Mouse (Mus musculus): Measurements from ENCODE around the gene Stx6. TPM values are rescaled to one million over a fixed set of nuclear protein-coding genes. Genes with fewer than 3 reads are reported as not detected.
A peak's percentile ranks its signal among the peaks of the same experiment; 100 is the strongest.

The Stx6 gene
- polyA plus RNA-seq, 1 experiment, result 26.0 TPM

GRCm38 (mm10) chr1:155248041-155248440 lies 89.5 kb downstream of the Stx6 start:
- Histone ChIP-seq H3K4me2 (ENCODE audit: low read depth) (no peak overlapping the region), H3K36me3 (ENCODE audit: control insufficient read depth, insufficient read depth) (no peaks in the 10 kb centered on the region), H3ac (ENCODE audit: control insufficient read depth, insufficient read length) (no peak overlapping the region), H3K4me3 (no peak overlapping the region), H3K79me2 (ENCODE audit: control insufficient read depth, insufficient read depth) (no peaks in the 10 kb centered on the region), H3K27me3 (ENCODE audit: control insufficient read depth, insufficient read depth, insufficient read length) (no peaks in the 10 kb centered on the region)
- no peak for TF ChIP-seq TCF3 (IDR thresholded peaks at IDR 0.05; ENCODE audit: insufficient read length, low read depth)
- no peak for TF ChIP-seq POLR2AphosphoS2 (IDR thresholded peaks at IDR 0.05; ENCODE audit: insufficient read length, low read depth)
- TF ChIP-seq POLR2A (IDR thresholded peaks at IDR 0.05; ENCODE audit: insufficient read length, low read depth), result no peak
- no peak for TF ChIP-seq MYOG (IDR thresholded peaks at IDR 0.05; ENCODE audit: control insufficient read depth in 1 of 3, insufficient read depth in 1 of 3, insufficient read length in 2 of 3, low read depth in 2 of 3)
- TF ChIP-seq REST (IDR thresholded peaks at IDR 0.05; ENCODE audit: insufficient read depth, insufficient read length), result no peak
- no peak for TF ChIP-seq TCF12 (IDR thresholded peaks at IDR 0.05; ENCODE audit: insufficient read depth, poor library complexity, severe bottlenecking)
- TF ChIP-seq CEBPB (IDR thresholded peaks at IDR 0.05; ENCODE audit: insufficient read depth, poor library complexity, severe bottlenecking), result no peak
- TF ChIP-seq SRF (IDR thresholded peaks at IDR 0.05; ENCODE audit: control insufficient read depth, insufficient read length, low read depth), result no peak
- TF ChIP-seq E2F4 (IDR thresholded peaks at IDR 0.05; ENCODE audit: insufficient read depth), result no peak
- TF ChIP-seq USF1 (IDR thresholded peaks at IDR 0.05; ENCODE audit: low read depth), result no peak
- TF ChIP-seq MAX (IDR thresholded peaks at IDR 0.05; ENCODE audit: low read depth), result no peak
- TF ChIP-seq MYOD1 (IDR thresholded peaks at IDR 0.05; ENCODE audit: control insufficient read depth in 1 of 3, insufficient read length in 2 of 3, low read depth in 2 of 3), result no peak

- H3K36me3 ChIP-seq (ENCODE audit: control insufficient read depth, insufficient read depth), result no peaks in the 10 kb centered on the region
- no peak overlapping the region for H3ac ChIP-seq (ENCODE audit: control insufficient read depth, insufficient read length)
- peak overlapping the region; percentile 22 for H3K4me2 ChIP-seq (ENCODE audit: low read depth)
- H3K79me2 ChIP-seq (ENCODE audit: control insufficient read depth, insufficient read depth), result no peaks in the 10 kb centered on the region
- H3K4me3 ChIP-seq, result no peak overlapping the region
- H3K27me3 ChIP-seq (ENCODE audit: control insufficient read depth, insufficient read depth, insufficient read length), result no peaks in the 10 kb centered on the region
- no peak for TF ChIP-seq REST (IDR thresholded peaks at IDR 0.05; ENCODE audit: insufficient read depth, insufficient read length)
- no peak for TF ChIP-seq SRF (IDR thresholded peaks at IDR 0.05; ENCODE audit: control insufficient read depth, insufficient read length, low read depth)
- TF ChIP-seq USF1 (IDR thresholded peaks at IDR 0.05; ENCODE audit: low read depth), result no peak
- TF ChIP-seq MYOD1 (IDR thresholded peaks at IDR 0.05; ENCODE audit: control insufficient read depth in 1 of 3, insufficient read length in 2 of 3, low read depth in 2 of 3), result no peak
- TF ChIP-seq MAX (IDR thresholded peaks at IDR 0.05; ENCODE audit: low read depth), result no peak
- no peak for TF ChIP-seq CEBPB (IDR thresholded peaks at IDR 0.05; ENCODE audit: insufficient read depth, poor library complexity, severe bottlenecking)
- TF ChIP-seq E2F4 (IDR thresholded peaks at IDR 0.05; ENCODE audit: insufficient read depth), result no peak
- TF ChIP-seq POLR2A (IDR thresholded peaks at IDR 0.05; ENCODE audit: insufficient read length, low read depth), result no peak
- TF ChIP-seq POLR2AphosphoS2 (IDR thresholded peaks at IDR 0.05; ENCODE audit: insufficient read length, low read depth), result no peak
- no peak for TF ChIP-seq TCF3 (IDR thresholded peaks at IDR 0.05; ENCODE audit: insufficient read length, low read depth)
Observed at GRCm38 (mm10) chr1:155249896-155250295, 91.4 kb downstream of the Stx6 start.

DNA sequence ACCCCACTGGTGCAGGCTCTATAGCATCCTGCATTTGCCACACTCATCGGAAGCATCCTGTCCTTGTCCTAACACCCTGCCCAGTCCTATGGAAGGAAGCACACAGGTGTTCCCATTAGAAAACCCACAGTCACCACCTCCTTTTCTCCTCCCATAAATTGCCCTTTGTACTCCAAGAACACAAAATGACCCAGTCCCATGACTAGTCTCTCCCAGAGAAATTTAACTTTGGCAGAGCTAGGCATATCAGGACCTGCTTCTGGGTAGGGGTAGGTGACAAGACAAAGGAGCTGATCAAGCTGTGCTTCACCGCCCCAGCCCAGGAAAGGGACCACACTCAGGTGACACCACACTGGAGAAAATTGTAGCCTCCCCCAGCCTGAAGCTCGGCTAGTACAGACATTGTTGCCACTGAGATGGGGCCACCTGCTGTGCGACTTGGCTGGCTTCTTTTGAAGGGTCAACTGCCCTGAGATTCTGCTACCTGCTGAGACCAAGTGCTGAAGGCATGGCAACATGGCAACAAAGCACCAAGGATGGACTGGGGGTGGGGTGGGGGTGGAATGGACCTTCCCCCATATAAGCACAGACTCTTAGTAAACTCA lies 92.1 kb downstream of the Stx6 start:
- Histone ChIP-seq H3K36me3 (ENCODE audit: control insufficient read depth, insufficient read depth) (no peaks in the 10 kb centered on the region), H3K27me3 (ENCODE audit: control insufficient read depth, insufficient read depth, insufficient read length) (no peaks in the 10 kb centered on the region), H3K79me2 (ENCODE audit: control insufficient read depth, insufficient read depth) (no peaks in the 10 kb centered on the region), H3ac (ENCODE audit: control insufficient read depth, insufficient read length) (no peak overlapping the region), H3K4me3 (no peak overlapping the region), H3K4me2 (ENCODE audit: low read depth) (no peak overlapping the region)
- TF ChIP-seq TCF3 (IDR thresholded peaks at IDR 0.05; ENCODE audit: insufficient read length, low read depth) (no peak), POLR2A (IDR thresholded peaks at IDR 0.05; ENCODE audit: insufficient read length, low read depth) (no peak)

GRCm38 (mm10) chr1:155251596-155251995 lies 93.1 kb downstream of the Stx6 start:
- Histone ChIP-seq H3K36me3 (ENCODE audit: control insufficient read depth, insufficient read depth) (no peaks in the 10 kb centered on the region), H3ac (ENCODE audit: control insufficient read depth, insufficient read length) (no peak overlapping the region), H3K4me2 (ENCODE audit: low read depth) (no peak overlapping the region), H3K4me3 (no peak overlapping the region), H3K79me2 (ENCODE audit: control insufficient read depth, insufficient read depth) (no peaks in the 10 kb centered on the region), H3K27me3 (ENCODE audit: control insufficient read depth, insufficient read depth, insufficient read length) (peaks cover 4% of the 10 kb centered on the region)
- TF ChIP-seq MYOG (IDR thresholded peaks at IDR 0.05; ENCODE audit: control insufficient read depth in 1 of 3, insufficient read depth in 1 of 3, insufficient read length in 2 of 3, low read depth in 2 of 3), result no peak
- no peak for TF ChIP-seq POLR2AphosphoS2 (IDR thresholded peaks at IDR 0.05; ENCODE audit: insufficient read length, low read depth)

DNA sequence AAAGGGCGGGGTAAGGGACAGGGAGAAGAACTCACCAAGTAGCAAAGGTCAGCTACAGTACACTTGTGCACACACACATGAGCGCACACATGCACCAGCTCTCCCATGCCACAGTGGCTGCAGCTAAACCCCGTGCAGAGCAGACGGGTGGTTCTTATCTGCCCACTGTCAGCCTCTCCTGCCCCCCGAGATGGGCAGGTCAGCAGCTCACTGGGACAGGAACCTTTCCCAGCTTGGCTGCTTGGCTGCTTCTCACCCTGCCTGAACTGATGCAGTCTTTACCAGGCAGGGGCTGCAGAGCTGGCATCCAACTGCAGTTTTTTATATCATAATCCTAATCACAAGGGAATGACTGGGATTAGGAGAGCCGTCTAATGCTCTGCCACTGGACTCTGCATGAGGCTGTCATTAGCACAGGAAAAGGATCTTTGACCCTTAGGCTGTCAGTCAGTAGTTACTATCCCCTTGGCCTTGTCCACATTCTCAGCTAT lies 94.2 kb downstream of the Stx6 start:
- Histone ChIP-seq H3K4me3 (no peak overlapping the region), H3K36me3 (ENCODE audit: control insufficient read depth, insufficient read depth) (no peaks in the 10 kb centered on the region), H3K79me2 (ENCODE audit: control insufficient read depth, insufficient read depth) (no peaks in the 10 kb centered on the region), H3ac (ENCODE audit: control insufficient read depth, insufficient read length) (no peak overlapping the region), H3K4me2 (ENCODE audit: low read depth) (no peak overlapping the region), H3K27me3 (ENCODE audit: control insufficient read depth, insufficient read depth, insufficient read length) (peaks cover 4% of the 10 kb centered on the region)
- TF ChIP-seq USF1 (IDR thresholded peaks at IDR 0.05; ENCODE audit: low read depth), result no peak
- TF ChIP-seq MYOD1 (IDR thresholded peaks at IDR 0.05; ENCODE audit: control insufficient read depth in 1 of 3, insufficient read length in 2 of 3, low read depth in 2 of 3), result no peak
- TF ChIP-seq E2F4 (IDR thresholded peaks at IDR 0.05; ENCODE audit: insufficient read depth), result no peak
- no peak for TF ChIP-seq CEBPB (IDR thresholded peaks at IDR 0.05; ENCODE audit: insufficient read depth, poor library complexity, severe bottlenecking)
- no peak for TF ChIP-seq POLR2A (IDR thresholded peaks at IDR 0.05; ENCODE audit: insufficient read length, low read depth)
- TF ChIP-seq SRF (IDR thresholded peaks at IDR 0.05; ENCODE audit: control insufficient read depth, insufficient read length, low read depth), result no peak
- no peak for TF ChIP-seq REST (IDR thresholded peaks at IDR 0.05; ENCODE audit: insufficient read depth, insufficient read length)
- no peak for TF ChIP-seq TCF12 (IDR thresholded peaks at IDR 0.05; ENCODE audit: insufficient read depth, poor library complexity, severe bottlenecking)
- no peak for TF ChIP-seq MAX (IDR thresholded peaks at IDR 0.05; ENCODE audit: low read depth)
- no peak for TF ChIP-seq POLR2AphosphoS2 (IDR thresholded peaks at IDR 0.05; ENCODE audit: insufficient read length, low read depth)
- no peak for TF ChIP-seq TCF3 (IDR thresholded peaks at IDR 0.05; ENCODE audit: insufficient read length, low read depth)
- no peak for TF ChIP-seq MYOG (IDR thresholded peaks at IDR 0.05; ENCODE audit: control insufficient read depth in 1 of 3, insufficient read depth in 1 of 3, insufficient read length in 2 of 3, low read depth in 2 of 3)
